Mouse (Mus musculus): Measurements from ENCODE around the gene Muc3a. TPM values are rescaled to one million over a fixed set of nuclear protein-coding genes. Genes with fewer than 3 reads are reported as not detected.

The Muc3a gene
- total and polyA plus RNA-seq, 2 experiments from 2014 or later, result 0.49 TPM; not detected in 1

DNA sequence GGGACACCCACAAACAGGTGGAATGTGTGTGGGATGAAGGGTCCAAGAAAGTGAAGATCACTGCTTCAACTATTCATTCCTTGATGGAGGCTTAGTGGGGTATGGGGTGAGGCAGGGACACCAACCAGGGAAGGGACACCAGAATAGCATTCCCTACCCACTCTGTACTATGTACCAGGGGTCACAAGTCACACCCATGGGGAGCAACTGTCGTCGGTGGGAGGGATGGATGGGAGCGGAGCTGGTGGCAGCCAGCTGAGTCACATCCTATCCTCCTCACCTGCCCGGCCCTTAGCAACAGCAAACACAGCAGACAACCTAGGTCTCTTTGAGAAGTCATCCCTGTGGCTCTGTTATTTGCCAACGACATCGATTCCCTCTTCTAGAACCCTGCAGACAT lies 44.6 kb downstream of the Muc3a start:
- no peak overlapping the region for H3K9ac ChIP-seq (replicated peaks; ENCODE audit: low read length)
- WGBS, result 76% methylated on average over 6 of the region's 6 CpGs
- H3K4me2 ChIP-seq (ENCODE audit: low read depth, low read length), result no peak overlapping the region
- H3K4me3 ChIP-seq (ENCODE audit: low read length), result no peak overlapping the region
- DNase-seq (ENCODE audit: low spot score), result no peak
- no peaks in the 10 kb centered on the region for H3K27me3 ChIP-seq (ENCODE audit: insufficient read depth, low read length)
- no peak for TF ChIP-seq CTCF (IDR thresholded peaks at IDR 0.05; ENCODE audit: low read depth)
- H3K4me1 ChIP-seq (ENCODE audit: insufficient read depth, low read length), result no peaks in the 10 kb centered on the region
- no peak for ATAC-seq
- no peak overlapping the region for H3K27ac ChIP-seq
- no peaks in the 10 kb centered on the region for H3K36me3 ChIP-seq (ENCODE audit: insufficient read depth, low read length)
- H3K9me3 ChIP-seq (ENCODE audit: low read length), result no peaks in the 10 kb centered on the region

- TF ChIP-seq CTCF (IDR thresholded peaks at IDR 0.05; ENCODE audit: low read depth), result no peak
- WGBS, result 79% methylated on average over 9 of the region's 9 CpGs
- H3K4me3 ChIP-seq (ENCODE audit: low read length), result no peak overlapping the region
Observed at GRCm38 (mm10) chr5:137166012-137166411, 46.2 kb downstream of the Muc3a start.

DNA sequence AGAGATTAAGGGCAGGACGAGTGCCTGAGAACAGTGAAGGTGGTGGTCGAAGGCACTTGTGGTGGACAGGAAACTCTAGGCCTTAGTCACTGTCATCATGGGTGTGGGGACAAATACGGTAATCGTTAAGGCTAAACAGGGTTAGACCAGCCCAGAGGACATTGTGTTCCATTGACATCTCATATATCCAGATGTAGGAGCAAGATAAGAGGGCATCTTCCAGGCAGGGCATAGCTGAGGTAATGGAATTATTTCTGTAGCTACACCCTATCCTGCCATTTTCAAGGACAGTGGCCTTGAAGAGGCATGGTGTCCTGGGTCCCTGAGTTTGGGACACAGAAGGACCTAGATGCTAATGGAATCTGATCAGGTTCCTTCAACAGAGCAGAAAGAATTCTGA lies 50.3 kb downstream of the Muc3a start:
- Histone ChIP-seq H3K27ac (no peak overlapping the region), H3K9me3 (ENCODE audit: low read length) (no peaks in the 10 kb centered on the region), H3K4me3 (ENCODE audit: low read length) (no peak overlapping the region), H3K4me2 (ENCODE audit: low read depth, low read length) (no peak overlapping the region), H3K4me1 (ENCODE audit: insufficient read depth, low read length) (no peaks in the 10 kb centered on the region), H3K36me3 (ENCODE audit: insufficient read depth, low read length) (no peaks in the 10 kb centered on the region), H3K27me3 (ENCODE audit: insufficient read depth, low read length) (no peaks in the 10 kb centered on the region), H3K9ac (replicated peaks; ENCODE audit: low read length) (no peak overlapping the region)
- DNase-seq (ENCODE audit: low spot score), result no peak
- no peak for TF ChIP-seq CTCF (IDR thresholded peaks at IDR 0.05; ENCODE audit: low read depth)
- 71% methylated on average over 4 of the region's 4 CpGs for WGBS
- no peak for ATAC-seq

More at GRCm38 (mm10) chr5:137166012-137166411, 46.2 kb downstream of the Muc3a start:
- H3K4me2 ChIP-seq (ENCODE audit: low read depth, low read length), result no peak overlapping the region
- no peaks in the 10 kb centered on the region for H3K4me1 ChIP-seq (ENCODE audit: insufficient read depth, low read length)
- H3K36me3 ChIP-seq (ENCODE audit: insufficient read depth, low read length), result no peaks in the 10 kb centered on the region
- H3K9ac ChIP-seq (replicated peaks; ENCODE audit: low read length), result no peak overlapping the region
- DNase-seq (ENCODE audit: low spot score), result no peak
- no peaks in the 10 kb centered on the region for H3K9me3 ChIP-seq (ENCODE audit: low read length)
- no peak overlapping the region for H3K27ac ChIP-seq
- no peak for ATAC-seq
- no peaks in the 10 kb centered on the region for H3K27me3 ChIP-seq (ENCODE audit: insufficient read depth, low read length)

DNA sequence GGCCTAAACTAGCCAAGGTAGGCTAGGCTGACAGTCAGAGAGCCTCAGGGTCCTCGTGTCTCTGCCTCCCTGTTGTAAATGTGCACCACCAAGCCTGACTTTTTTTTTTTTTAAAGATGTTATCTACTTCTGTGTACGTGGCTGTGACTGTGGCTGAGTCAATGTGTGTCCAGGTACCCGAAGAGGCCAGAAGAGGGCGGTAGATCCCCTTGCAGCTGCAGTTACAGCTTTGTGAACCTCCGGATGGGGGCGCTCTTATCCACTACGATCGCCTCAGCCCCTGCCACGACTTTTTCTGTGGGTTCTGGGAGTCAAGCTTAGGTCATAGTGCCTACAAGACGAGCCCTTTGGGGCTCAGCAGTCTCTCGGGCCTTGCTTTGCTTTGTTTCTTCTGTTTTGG lies 52.7 kb downstream of the Muc3a start:
- DNase-seq (ENCODE audit: low spot score), result peak; percentile 39
- no peak for ATAC-seq
- H3K27me3 ChIP-seq (ENCODE audit: insufficient read depth, low read length), result no peaks in the 10 kb centered on the region
- no peak overlapping the region for H3K27ac ChIP-seq
- H3K9me3 ChIP-seq (ENCODE audit: low read length), result no peaks in the 10 kb centered on the region
- no peaks in the 10 kb centered on the region for H3K36me3 ChIP-seq (ENCODE audit: insufficient read depth, low read length)
- peak; percentile 64 for TF ChIP-seq CTCF (IDR thresholded peaks at IDR 0.05; ENCODE audit: low read depth)
- no peak overlapping the region for H3K4me3 ChIP-seq (ENCODE audit: low read length)
- no peak overlapping the region for H3K9ac ChIP-seq (replicated peaks; ENCODE audit: low read length)
- H3K4me2 ChIP-seq (ENCODE audit: low read depth, low read length), result no peak overlapping the region
- no peaks in the 10 kb centered on the region for H3K4me1 ChIP-seq (ENCODE audit: insufficient read depth, low read length)
- WGBS, result 35% methylated on average over 11 of the region's 11 CpGs

Other genes starting within 250 kb of the Muc3a start
- gene Cldn15, start 245.8 kb downstream of the Muc3a start, total RNA-seq (2014; rRNA removed), result 0.40 TPM in 1 of 2 replicates, not detected in the other
- gene Cldn15, start 245.8 kb downstream of the Muc3a start, polyA plus RNA-seq (2015; fragmentation: Nextera tagmentation; extraction: Ambion mirVana), result 0.24 TPM in 1 of 2 replicates, not detected in the other
- 58.8 and 63.5 TPM in 2 replicates for gene Plod3, start 225.4 kb downstream of the Muc3a start, total RNA-seq (2014; rRNA removed)
- 25.2 and 28.7 TPM in 2 replicates for gene Plod3, start 225.4 kb downstream of the Muc3a start, polyA plus RNA-seq (2015; fragmentation: Nextera tagmentation; extraction: Ambion mirVana)
- 68.1 and 84.1 TPM in 2 replicates for gene Znhit1, start 224.4 kb downstream of the Muc3a start, total RNA-seq (2014; rRNA removed)
- 140 and 143 TPM in 2 replicates for gene Znhit1, start 224.4 kb downstream of the Muc3a start, polyA plus RNA-seq (2015; fragmentation: Nextera tagmentation; extraction: Ambion mirVana)
- gene Vgf, start 186.0 kb downstream of the Muc3a start, total RNA-seq (2014; rRNA removed), result 136 and 137 TPM in 2 replicates
- gene Vgf, start 186.0 kb downstream of the Muc3a start, polyA plus RNA-seq (2015; fragmentation: Nextera tagmentation; extraction: Ambion mirVana), result 43.2 and 45.9 TPM in 2 replicates
- gene Ap1s1, start 166.3 kb downstream of the Muc3a start, total RNA-seq (2014; rRNA removed), result 122 and 123 TPM in 2 replicates
- 226 and 230 TPM in 2 replicates for gene Ap1s1, start 166.3 kb downstream of the Muc3a start, polyA plus RNA-seq (2015; fragmentation: Nextera tagmentation; extraction: Ambion mirVana)
- 3.0 and 3.5 TPM in 2 replicates for gene Serpine1, start 140.1 kb downstream of the Muc3a start, total RNA-seq (2014; rRNA removed)
- gene Serpine1, start 140.1 kb downstream of the Muc3a start, polyA plus RNA-seq (2015; fragmentation: Nextera tagmentation; extraction: Ambion mirVana), result 0.10 and 0.25 TPM in 2 replicates
- gene Trim56, start 96.2 kb downstream of the Muc3a start, total RNA-seq (2014; rRNA removed), result 3.7 and 7.2 TPM in 2 replicates
- 2.6 and 3.1 TPM in 2 replicates for gene Trim56, start 96.2 kb downstream of the Muc3a start, polyA plus RNA-seq (2015; fragmentation: Nextera tagmentation; extraction: Ambion mirVana)
- gene Muc3, start 63.1 kb downstream of the Muc3a start, total RNA-seq (2014; rRNA removed), result not detected in 2 replicates
- gene Muc3, start 63.1 kb downstream of the Muc3a start, polyA plus RNA-seq (2015; fragmentation: Nextera tagmentation; extraction: Ambion mirVana), result not detected in 2 replicates
- 210 and 219 TPM in 2 replicates for gene Ache, start 75.1 kb upstream of the Muc3a start, total RNA-seq (2014; rRNA removed)
- gene Ache, start 75.1 kb upstream of the Muc3a start, polyA plus RNA-seq (2015; fragmentation: Nextera tagmentation; extraction: Ambion mirVana), result 151 and 157 TPM in 2 replicates
- 35.5 TPM in 2 replicates for gene Ufsp1, start 82.2 kb upstream of the Muc3a start, total RNA-seq (2014; rRNA removed)
- 32.1 and 33.3 TPM in 2 replicates for gene Ufsp1, start 82.2 kb upstream of the Muc3a start, polyA plus RNA-seq (2015; fragmentation: Nextera tagmentation; extraction: Ambion mirVana)
- 82.9 and 98.9 TPM in 2 replicates for gene Srrt, start 95.3 kb upstream of the Muc3a start, total RNA-seq (2014; rRNA removed)
- 55.5 and 57.0 TPM in 2 replicates for gene Srrt, start 95.3 kb upstream of the Muc3a start, polyA plus RNA-seq (2015; fragmentation: Nextera tagmentation; extraction: Ambion mirVana)
- 14.3 and 15.0 TPM in 2 replicates for gene Trip6, start 102.0 kb upstream of the Muc3a start, total RNA-seq (2014; rRNA removed)
- 13.9 and 15.5 TPM in 2 replicates for gene Trip6, start 102.0 kb upstream of the Muc3a start, polyA plus RNA-seq (2015; fragmentation: Nextera tagmentation; extraction: Ambion mirVana)
- gene Slc12a9, start 121.2 kb upstream of the Muc3a start, total RNA-seq (2014; rRNA removed), result 32.6 and 41.3 TPM in 2 replicates
- 27.3 and 27.6 TPM in 2 replicates for gene Slc12a9, start 121.2 kb upstream of the Muc3a start, polyA plus RNA-seq (2015; fragmentation: Nextera tagmentation; extraction: Ambion mirVana)
- 18.3 and 18.9 TPM in 2 replicates for gene Ephb4, start 137.7 kb upstream of the Muc3a start, total RNA-seq (2014; rRNA removed)
- gene Ephb4, start 137.7 kb upstream of the Muc3a start, polyA plus RNA-seq (2015; fragmentation: Nextera tagmentation; extraction: Ambion mirVana), result 4.8 and 5.5 TPM in 2 replicates

All from hindbrain, postnatal 0 days (tissue).